Mouse (Mus musculus): Measurements from ENCODE around the gene Chmp2b. TPM values are rescaled to one million over a fixed set of nuclear protein-coding genes. Genes with fewer than 3 reads are reported as not detected.

Gene Chmp2b
- total and polyA plus RNA-seq, 3 experiments: 28.2 to 70.4 (median 50.3) TPM

- DNase-seq (ENCODE audit: extremely low read depth): no peak
- Histone ChIP-seq H3K4me2 (ENCODE audit: insufficient read depth, low read depth, poor library complexity, severe bottlenecking) (no peak overlapping the region), H3K9ac (ENCODE audit: insufficient read depth, low read depth) (no peak overlapping the region), H3K27me3 (replicated peaks) (no peaks in the 10 kb centered on the region), H3K4me3 (replicated peaks in 1 of 3; ENCODE audit: low read depth in 2 of 3, low read length in 2 of 3, poor library complexity in 1 of 3) (no peak overlapping the region), H3K36me3 (replicated peaks in 1 of 2; ENCODE audit: control insufficient read depth in 1 of 2, insufficient read depth in 1 of 2, low read length in 1 of 2) (peaks cover 0 to 1% of the 10 kb centered on the region in 2 experiments), H3K27ac (ENCODE audit: insufficient read depth, low read depth) (no peak overlapping the region), H3K9me3 (replicated peaks; ENCODE audit: low read length) (no peaks in the 10 kb centered on the region), H3K4me1 (ENCODE audit: control insufficient read depth in 1 of 2, insufficient read depth in 2 of 2) (no peaks in the 10 kb centered on the region), H3K79me2 (replicated peaks; ENCODE audit: control insufficient read depth, extremely low read depth, insufficient read depth, poor library complexity, severe bottlenecking) (no peaks in the 10 kb centered on the region)
- dilution Hi-C loops (cut with MboI; ENCODE audit: extremely low pct_ligation_motif_present, extremely low pct_unique_long_range_greater_than_20kb, low sequenced_read_pairs): no loop called here
- TF ChIP-seq MAX (IDR thresholded peaks at IDR 0.05; ENCODE audit: low read length): no peak
- in situ Hi-C loops (cut with MboI; ENCODE audit: low pct_ligation_motif_present, low pct_unique_long_range_greater_than_20kb, low sequenced_read_pairs): no loop called here
These were observed 6.3 kb upstream of the Chmp2b start for GRCm38 (mm10) chr16:65568853-65569252.

GRCm38 (mm10) chr16:65564951-65565350 is 2.4 kb upstream of the Chmp2b start:
- Histone ChIP-seq H3K79me2 (replicated peaks; ENCODE audit: control insufficient read depth, extremely low read depth, insufficient read depth, poor library complexity, severe bottlenecking) (peaks cover 6% of the 10 kb centered on the region), H3K4me2 (ENCODE audit: insufficient read depth, low read depth, poor library complexity, severe bottlenecking) (no peak overlapping the region), H3K9ac (ENCODE audit: insufficient read depth, low read depth) (no peak overlapping the region), H3K4me1 (ENCODE audit: control insufficient read depth in 1 of 2, insufficient read depth in 2 of 2) (peaks cover 0 to 21% of the 10 kb centered on the region in 2 experiments; a peak in 2 of 4 replicates), H3K9me3 (replicated peaks; ENCODE audit: low read length) (no peaks in the 10 kb centered on the region), H3K4me3 (replicated peaks in 1 of 3; ENCODE audit: low read depth in 2 of 3, low read length in 2 of 3, poor library complexity in 1 of 3) (no peak overlapping the region), H3K27ac (ENCODE audit: insufficient read depth, low read depth) (no peak overlapping the region), H3K36me3 (replicated peaks in 1 of 2; ENCODE audit: control insufficient read depth in 1 of 2, insufficient read depth in 1 of 2, low read length in 1 of 2) (peaks cover 0 to 1% of the 10 kb centered on the region in 2 experiments), H3K27me3 (replicated peaks) (no peaks in the 10 kb centered on the region)
- in situ Hi-C loops (cut with MboI; ENCODE audit: low pct_ligation_motif_present, low pct_unique_long_range_greater_than_20kb, low sequenced_read_pairs) (no loop called here), dilution Hi-C loops (cut with MboI; ENCODE audit: extremely low pct_ligation_motif_present, extremely low pct_unique_long_range_greater_than_20kb, low sequenced_read_pairs) (no loop called here)
- TF ChIP-seq ELF1 (IDR thresholded peaks at IDR 0.05; ENCODE audit: low read depth, low read length) (no peak), CHD1 (IDR thresholded peaks at IDR 0.05; ENCODE audit: low read depth, low read length) (no peak), USF1 (IDR thresholded peaks at IDR 0.05; ENCODE audit: low read depth, low read length) (no peak), MAZ (IDR thresholded peaks at IDR 0.05; ENCODE audit: low read depth, low read length) (no peak), JUND (conservative IDR thresholded peaks at IDR 0.05; ENCODE audit: low read depth, low read length) (no peak), CTCF (conservative IDR thresholded peaks at IDR 0.05 in 1 of 2, IDR thresholded peaks at IDR 0.05 in 1 of 2; ENCODE audit: low read depth in 2 of 2, low read length in 2 of 2) (no peak), RCOR1 (conservative IDR thresholded peaks at IDR 0.05; ENCODE audit: low read depth, low read length) (no peak)
- DNase-seq (ENCODE audit: extremely low read depth): no peak

- no peak overlapping the region for H3K9ac ChIP-seq (ENCODE audit: insufficient read depth, low read depth)
- H3K4me2 ChIP-seq (ENCODE audit: insufficient read depth, low read depth, poor library complexity, severe bottlenecking): no peak overlapping the region
- no peak overlapping the region for H3K27ac ChIP-seq (ENCODE audit: insufficient read depth, low read depth)
- peaks cover 0 to 5% of the 10 kb centered on the region in 2 experiments for H3K36me3 ChIP-seq (replicated peaks in 1 of 2; ENCODE audit: control insufficient read depth in 1 of 2, insufficient read depth in 1 of 2, low read length in 1 of 2)
- TF ChIP-seq HCFC1 (IDR thresholded peaks at IDR 0.05; ENCODE audit: low read depth, low read length) (no peak), CTCF (conservative IDR thresholded peaks at IDR 0.05 in 1 of 2, IDR thresholded peaks at IDR 0.05 in 1 of 2; ENCODE audit: low read depth in 2 of 2, low read length in 2 of 2) (no peak), EP300 (IDR thresholded peaks at IDR 0.05; ENCODE audit: low read length) (no peak), ELF1 (IDR thresholded peaks at IDR 0.05; ENCODE audit: low read depth, low read length) (no peak), UBTF (IDR thresholded peaks at IDR 0.05; ENCODE audit: low read depth, low read length) (no peak), KAT2A (IDR thresholded peaks at IDR 0.05; ENCODE audit: insufficient replicate concordance, low read length) (no peak), MAX (IDR thresholded peaks at IDR 0.05; ENCODE audit: low read length) (no peak), RCOR1 (conservative IDR thresholded peaks at IDR 0.05; ENCODE audit: low read depth, low read length) (no peak), MEF2A (IDR thresholded peaks at IDR 0.05; ENCODE audit: borderline replicate concordance, low read depth, low read length) (no peak)
- H3K4me1 ChIP-seq (ENCODE audit: control insufficient read depth in 1 of 2, insufficient read depth in 2 of 2): peaks cover 0 to 21% of the 10 kb centered on the region in 2 experiments; a peak in 2 of 4 replicates
- no peak overlapping the region for H3K4me3 ChIP-seq (replicated peaks in 1 of 3; ENCODE audit: low read depth in 2 of 3, low read length in 2 of 3, poor library complexity in 1 of 3)
- dilution Hi-C loops (cut with MboI; ENCODE audit: extremely low pct_ligation_motif_present, extremely low pct_unique_long_range_greater_than_20kb, low sequenced_read_pairs) (no loop called here), in situ Hi-C loops (cut with MboI; ENCODE audit: low pct_ligation_motif_present, low pct_unique_long_range_greater_than_20kb, low sequenced_read_pairs) (no loop called here)
- DNase-seq (ENCODE audit: extremely low read depth): no peak
- H3K79me2 ChIP-seq (replicated peaks; ENCODE audit: control insufficient read depth, extremely low read depth, insufficient read depth, poor library complexity, severe bottlenecking): peaks cover 6% of the 10 kb centered on the region
- no peaks in the 10 kb centered on the region for H3K27me3 ChIP-seq (replicated peaks)
- H3K9me3 ChIP-seq (replicated peaks; ENCODE audit: low read length): no peaks in the 10 kb centered on the region
These were observed 1.8 kb upstream of the Chmp2b start for GRCm38 (mm10) chr16:65564306-65564705.
